Mouse (Mus musculus): ENCODE measurements around the gene Dhodh. TPM values are rescaled to one million over a fixed set of nuclear protein-coding genes. Genes with fewer than 3 reads are reported as not detected.

Gene Dhodh
- polyA plus RNA-seq, 1 experiment, result 21.9 TPM

- H3K36me3 ChIP-seq (ENCODE audit: control insufficient read depth, insufficient read depth), result peaks cover 8% of the 10 kb centered on the region
- no peaks in the 10 kb centered on the region for H3K79me3 ChIP-seq (ENCODE audit: low read depth)
- H3K4me3 ChIP-seq (ENCODE audit: insufficient read depth, poor library complexity, severe bottlenecking), result no peak overlapping the region
- peaks cover 6% of the 10 kb centered on the region for H3K27me3 ChIP-seq (ENCODE audit: control insufficient read depth, insufficient read depth, insufficient read length)
- TF ChIP-seq MYOD1 (IDR thresholded peaks at IDR 0.05; ENCODE audit: control insufficient read depth, insufficient read length, low read depth) (no peak), MYOG (IDR thresholded peaks at IDR 0.05; ENCODE audit: control insufficient read depth, extremely low read depth, insufficient read length) (no peak), MAX (IDR thresholded peaks at IDR 0.05) (no peak), FOSL1 (IDR thresholded peaks at IDR 0.05; ENCODE audit: insufficient read depth, low read length, poor library complexity, severe bottlenecking) (no peak), USF1 (IDR thresholded peaks at IDR 0.05; ENCODE audit: low read depth) (no peak), CEBPB (IDR thresholded peaks at IDR 0.05; ENCODE audit: low read depth) (no peak), CTCF (IDR thresholded peaks at IDR 0.05; ENCODE audit: control insufficient read depth, insufficient read depth, insufficient read length) (no peak)
- no peak overlapping the region for H3ac ChIP-seq (ENCODE audit: control insufficient read depth, insufficient read length, low read depth)
- H3K79me2 ChIP-seq (ENCODE audit: control insufficient read depth, insufficient read depth), result no peaks in the 10 kb centered on the region
These were observed 65.5 kb downstream of the Dhodh start for GRCm38 (mm10) chr8:109542748-109543519.

- no peak for TF ChIP-seq MYOD1 (IDR thresholded peaks at IDR 0.05; ENCODE audit: control insufficient read depth, insufficient read length, low read depth)
- Histone ChIP-seq H3K79me3 (ENCODE audit: low read depth) (no peaks in the 10 kb centered on the region), H3K4me3 (ENCODE audit: insufficient read depth, poor library complexity, severe bottlenecking) (no peak overlapping the region), H3ac (ENCODE audit: control insufficient read depth, insufficient read length, low read depth) (no peak overlapping the region), H3K27me3 (ENCODE audit: control insufficient read depth, insufficient read depth, insufficient read length) (peaks cover 11% of the 10 kb centered on the region), H3K79me2 (ENCODE audit: control insufficient read depth, insufficient read depth) (no peaks in the 10 kb centered on the region), H3K36me3 (ENCODE audit: control insufficient read depth, insufficient read depth) (peaks cover under 1% of the 10 kb centered on the region)
These were observed 66.3 kb downstream of the Dhodh start for GRCm38 (mm10) chr8:109542165-109542564.

Other genes starting within 250 kb of the Dhodh start
- gene Pmfbp1, start 114.6 kb downstream of the Dhodh start, polyA plus RNA-seq (2012; fragmentation: generic; extraction: Trizol), result not detected
- 30.5 TPM for gene Dhx38, start 42.8 kb downstream of the Dhodh start, polyA plus RNA-seq (2012; fragmentation: generic; extraction: Trizol)
- 7.5 TPM for gene Txnl4b, start 42.8 kb downstream of the Dhodh start, polyA plus RNA-seq (2012; fragmentation: generic; extraction: Trizol)
- not detected for gene Hp, start 29.5 kb downstream of the Dhodh start, polyA plus RNA-seq (2012; fragmentation: generic; extraction: Trizol)
- not detected for gene Pkd1l3, start 5.8 kb upstream of the Dhodh start, polyA plus RNA-seq (2012; fragmentation: generic; extraction: Trizol)
- 49.7 TPM for gene Ist1, start 84.6 kb upstream of the Dhodh start, polyA plus RNA-seq (2012; fragmentation: generic; extraction: Trizol)
- 9.9 TPM for gene Zfp821, start 96.9 kb upstream of the Dhodh start, polyA plus RNA-seq (2012; fragmentation: generic; extraction: Trizol)
- 12.0 TPM for gene Atxn1l, start 129.1 kb upstream of the Dhodh start, polyA plus RNA-seq (2012; fragmentation: generic; extraction: Trizol)
- gene Ap1g1, start 169.9 kb upstream of the Dhodh start, polyA plus RNA-seq (2012; fragmentation: generic; extraction: Trizol), result 25.6 TPM